Mouse (Mus musculus): Measurements from ENCODE around the gene Ctcfl.

Ctcfl gene

GRCm38 (mm10) chr2:173047471-173047870 is 71.9 kb downstream of the Ctcfl start:
- DNase-seq (ENCODE audit: low spot score): no peak

- DNase-seq (ENCODE audit: low spot score): no peak
These were observed 72.6 kb downstream of the Ctcfl start for GRCm38 (mm10) chr2:173046582-173047297.

GRCm38 (mm10) chr2:173044198-173044970 is 74.9 kb downstream of the Ctcfl start:
- DNase-seq (ENCODE audit: low spot score): no peak

All from yolk sac, embryonic 10.5 days (tissue).